11 mouse cellular contexts compared by ENCODE assay signal in genomic region chr4:85837058-85837457, GRCm38 (mm10).
A peak's percentile ranks its signal among the peaks of the same experiment; 100 is the strongest.
DNase-seq lines count a peak whose midpoint lies in the region; ATAC-seq and TF ChIP-seq lines count a peak whose summit lies in the region.
"Had no signal": no experiment of that assay in that cellular context is flagged by ENCODE, and none has a peak within 500 bp of the region (broad histone marks: within the 10 kb centered on the region; RNA-seq: fewer than 3 reads in every experiment).

No protein-coding gene starts in this region.

- H3K27ac ChIP-seq in midbrain, embryonic 13.5 days, result no peak overlapping the region
- no peak overlapping the region for H3K27ac ChIP-seq in midbrain, embryonic 10.5 days (replicated peaks)
- no peak overlapping the region for H3K27ac ChIP-seq in forebrain, embryonic 12.5 days
- no peak overlapping the region for H3K27ac ChIP-seq in midbrain, postnatal 0 days (ENCODE audit: low read depth, low read length)
- H3K27ac ChIP-seq: lung, embryonic 15.5 days; midbrain, embryonic 12.5 days had no signal

- no peak for TF ChIP-seq CTCF in midbrain, postnatal 0 days (IDR thresholded peaks at IDR 0.05)

- no peaks in the 10 kb centered on the region for H3K36me3 ChIP-seq in midbrain, embryonic 13.5 days
- no peaks in the 10 kb centered on the region for H3K36me3 ChIP-seq in midbrain, embryonic 10.5 days
- no peaks in the 10 kb centered on the region for H3K36me3 ChIP-seq in forebrain, embryonic 12.5 days (replicated peaks)
- H3K36me3 ChIP-seq in midbrain, postnatal 0 days (ENCODE audit: insufficient read depth, low read length), result no peaks in the 10 kb centered on the region
- H3K36me3 ChIP-seq: lung, embryonic 15.5 days; midbrain, embryonic 12.5 days had no signal

- H3K4me3 ChIP-seq in midbrain, embryonic 13.5 days (replicated peaks), result no peak overlapping the region
- no peak overlapping the region for H3K4me3 ChIP-seq in midbrain, embryonic 10.5 days
- H3K4me3 ChIP-seq in forebrain, embryonic 12.5 days (replicated peaks), result no peak overlapping the region
- H3K4me3 ChIP-seq in midbrain, postnatal 0 days (ENCODE audit: low read depth, low read length), result no peak overlapping the region
- H3K4me3 ChIP-seq: lung, embryonic 15.5 days; midbrain, embryonic 12.5 days had no signal

- peaks cover 4% of the 10 kb centered on the region; the same call in 1 of the 2 replicates for H3K4me1 ChIP-seq in midbrain, embryonic 13.5 days (replicated peaks)
- H3K4me1 ChIP-seq in midbrain, embryonic 10.5 days, result peaks cover 8% of the 10 kb centered on the region; the same call in 1 of the 2 replicates
- peaks cover 11% of the 10 kb centered on the region for H3K4me1 ChIP-seq in forebrain, embryonic 12.5 days
- H3K4me1 ChIP-seq in midbrain, postnatal 0 days (ENCODE audit: insufficient read depth, low read length), result no peaks in the 10 kb centered on the region

- no peaks in the 10 kb centered on the region for H3K27me3 ChIP-seq in midbrain, embryonic 13.5 days
- H3K27me3 ChIP-seq in midbrain, embryonic 10.5 days (ENCODE audit: low read depth, poor library complexity, severe bottlenecking), result no peaks in the 10 kb centered on the region
- no peaks in the 10 kb centered on the region for H3K27me3 ChIP-seq in forebrain, embryonic 12.5 days
- no peaks in the 10 kb centered on the region for H3K27me3 ChIP-seq in midbrain, postnatal 0 days (ENCODE audit: insufficient read depth, low read length)
- H3K27me3 ChIP-seq: lung, embryonic 15.5 days; midbrain, embryonic 12.5 days had no signal

- peak; percentile 65; the same call in 1 of the 2 replicates for ATAC-seq in midbrain, embryonic 13.5 days
- ATAC-seq in forebrain, embryonic 12.5 days (ENCODE audit: low FRiP score), result peak; percentile 36; the same call in 1 of the 2 replicates
- peak; percentile 49; the same call in 1 of the 2 replicates for ATAC-seq in midbrain, postnatal 0 days (ENCODE audit: low FRiP score)
- ATAC-seq: intestine, postnatal 0 days had no signal

- no peak for DNase-seq in midbrain, embryonic 10.5 days (ENCODE audit: low spot score)
- DNase-seq in cerebellum, adult 9-10 months, result peak; percentile 53
- DNase-seq in midbrain, postnatal 0 days (ENCODE audit: low spot score), result peak; percentile 75
- no peak for DNase-seq in thymus, postnatal 4 days
- no peak for DNase-seq in adrenal gland, postnatal 25 days
- DNase-seq: gastrocnemius, postnatal 10 days had no signal

- no peak overlapping the region for H3K4me2 ChIP-seq in midbrain, embryonic 13.5 days (replicated peaks)
- no peak overlapping the region for H3K4me2 ChIP-seq in forebrain, embryonic 12.5 days
- no peak overlapping the region for H3K4me2 ChIP-seq in midbrain, postnatal 0 days (ENCODE audit: low read depth, low read length, poor library complexity, severe bottlenecking)
- H3K4me2 ChIP-seq: lung, embryonic 15.5 days; midbrain, embryonic 12.5 days had no signal

- no peaks in the 10 kb centered on the region for H3K9me3 ChIP-seq in midbrain, embryonic 13.5 days
- no peaks in the 10 kb centered on the region for H3K9me3 ChIP-seq in midbrain, embryonic 10.5 days (replicated peaks)
- H3K9me3 ChIP-seq in forebrain, embryonic 12.5 days, result no peaks in the 10 kb centered on the region
- no peaks in the 10 kb centered on the region for H3K9me3 ChIP-seq in midbrain, postnatal 0 days (ENCODE audit: low read length)
- H3K9me3 ChIP-seq: lung, embryonic 15.5 days; midbrain, embryonic 12.5 days had no signal

- H3K9ac ChIP-seq in midbrain, embryonic 13.5 days (replicated peaks), result no peak overlapping the region
- no peak overlapping the region for H3K9ac ChIP-seq in forebrain, embryonic 12.5 days
- no peak overlapping the region for H3K9ac ChIP-seq in midbrain, postnatal 0 days (replicated peaks; ENCODE audit: low read length, poor library complexity, severe bottlenecking)
- H3K9ac ChIP-seq: lung, embryonic 15.5 days; midbrain, embryonic 12.5 days had no signal

Comparison
In these comparisons a context has a peak if more than half of its experiments do, and no peak if none do; other contexts are left out.
1. DNase-seq: peak in cerebellum, adult 9-10 months (single experiment) and midbrain, postnatal 0 days (single experiment); none in midbrain, embryonic 10.5 days (single experiment), thymus, postnatal 4 days (single experiment) and adrenal gland, postnatal 25 days (single experiment).
2. Peak in every context shown above with its lines, with median percentiles within 50 percentile points of each other: ATAC-seq.